Mouse (Mus musculus): ENCODE data around the gene Tma7. TPM values are rescaled to one million over a fixed set of nuclear protein-coding genes. Genes with fewer than 3 reads are reported as not detected.

The Tma7 gene
- polyA plus RNA-seq, 1 experiment, result 19.0 TPM

DNA sequence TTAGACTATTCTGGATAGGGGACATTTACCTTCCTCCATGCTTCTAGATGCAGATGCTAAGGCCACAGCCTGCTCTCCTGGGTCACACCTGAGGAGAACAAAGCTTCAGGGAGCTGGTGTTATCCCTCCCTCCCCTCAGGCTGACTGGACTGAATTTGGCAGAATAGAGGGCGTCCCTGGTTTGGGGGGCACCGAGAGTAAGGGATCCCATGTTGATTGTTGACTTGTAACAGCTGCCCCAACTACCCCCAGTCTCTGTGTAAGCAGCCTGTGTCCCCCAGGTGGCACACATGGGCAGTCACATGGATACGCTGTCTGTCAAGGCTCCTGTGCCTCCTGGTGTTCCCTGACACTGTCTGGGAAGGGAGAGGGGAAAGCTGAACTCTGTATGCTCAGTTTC, 54.0 kb downstream of the Tma7 start:
- Histone ChIP-seq H3K4me1 (ENCODE audit: control insufficient read depth, insufficient read depth, low read length) (no peaks in the 10 kb centered on the region; the same call in 1 of the 2 replicates), H3K4me3 (replicated peaks; ENCODE audit: extremely low read depth, low read depth, low read length) (no peak overlapping the region)
- WGBS, result 95% methylated on average over 3 of the region's 3 CpGs
- no peak for DNase-seq
- TF ChIP-seq CTCF (IDR thresholded peaks at IDR 0.05; ENCODE audit: insufficient read depth, low read length), result no peak
- no peak for TF ChIP-seq POLR2A (IDR thresholded peaks at IDR 0.05; ENCODE audit: borderline replicate concordance, extremely low read depth, low read depth, low read length)

DNA sequence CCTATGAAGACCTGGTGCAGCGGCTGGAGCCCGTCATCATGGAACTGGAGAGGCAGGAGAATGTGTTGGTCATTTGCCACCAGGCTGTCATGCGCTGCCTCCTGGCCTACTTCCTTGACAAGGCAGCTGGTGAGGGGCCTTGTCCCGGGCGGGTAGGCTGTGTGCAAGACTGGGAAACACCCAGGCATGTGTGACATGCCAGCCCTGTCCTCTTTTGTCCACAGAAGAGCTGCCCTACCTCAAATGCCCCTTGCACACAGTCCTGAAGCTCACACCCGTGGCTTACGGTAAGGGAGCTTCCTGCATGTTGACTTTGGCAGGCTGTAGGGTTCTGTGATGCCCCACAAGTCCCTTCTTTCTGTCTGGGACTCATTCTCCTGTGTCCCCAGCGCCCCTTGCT, 54.9 kb downstream of the Tma7 start:
- no peak for DNase-seq
- 49% methylated on average over 8 of the region's 8 CpGs for WGBS

More for the DNA sequence above, 54.9 kb downstream of the Tma7 start:
- H3K4me1 ChIP-seq (ENCODE audit: control insufficient read depth, insufficient read depth, low read length), result no peaks in the 10 kb centered on the region; the same call in 1 of the 2 replicates
- no peak overlapping the region for H3K4me3 ChIP-seq (replicated peaks; ENCODE audit: extremely low read depth, low read depth, low read length)
- TF ChIP-seq CTCF (IDR thresholded peaks at IDR 0.05; ENCODE audit: insufficient read depth, low read length) (no peak), POLR2A (IDR thresholded peaks at IDR 0.05; ENCODE audit: borderline replicate concordance, extremely low read depth, low read depth, low read length) (no peak)

Other genes starting within 250 kb of the Tma7 start
- gene Slc26a6, start 229.3 kb downstream of the Tma7 start, polyA plus RNA-seq (2012; rRNA removed), result 12.6 and 17.0 TPM in 2 replicates
- gene Tmem89, start 168.0 kb downstream of the Tma7 start, polyA plus RNA-seq (2012; rRNA removed), result 0.17 and 0.26 TPM in 2 replicates
- 290 and 399 TPM in 2 replicates for gene Uqcrc1, start 146.0 kb downstream of the Tma7 start, polyA plus RNA-seq (2012; rRNA removed)
- 7.1 and 12.2 TPM in 2 replicates for gene Col7a1, start 129.0 kb downstream of the Tma7 start, polyA plus RNA-seq (2012; rRNA removed)
- gene Ucn2, start 96.6 kb downstream of the Tma7 start, polyA plus RNA-seq (2012; rRNA removed), result 1.0 and 2.3 TPM in 2 replicates
- 49.4 and 59.8 TPM in 2 replicates for gene Pfkfb4, start 90.8 kb downstream of the Tma7 start, polyA plus RNA-seq (2012; rRNA removed)
- gene Shisa5, start 44.0 kb downstream of the Tma7 start, polyA plus RNA-seq (2012; rRNA removed), result 918 and 1,083 TPM in 2 replicates
- 83.7 and 86.9 TPM in 2 replicates for gene Trex1, start 22.9 kb downstream of the Tma7 start, polyA plus RNA-seq (2012; rRNA removed)
- gene Atrip, start 8.5 kb downstream of the Tma7 start, polyA plus RNA-seq (2012; rRNA removed), result 18.8 and 21.9 TPM in 2 replicates
- gene Ccdc51, start 94 bp downstream of the Tma7 start, polyA plus RNA-seq (2012; rRNA removed), result 3.5 and 3.7 TPM in 2 replicates
- gene Plxnb1, start 12.8 kb upstream of the Tma7 start, polyA plus RNA-seq (2012; rRNA removed), result 54.1 and 61.4 TPM in 2 replicates
- gene Fbxw21, start 79.5 kb upstream of the Tma7 start, polyA plus RNA-seq (2012; rRNA removed), result not detected in 2 replicates
- gene Fbxw13, start 113.4 kb upstream of the Tma7 start, polyA plus RNA-seq (2012; rRNA removed), result not detected in 2 replicates
- not detected in 2 replicates for gene Fbxw20, start 152.2 kb upstream of the Tma7 start, polyA plus RNA-seq (2012; rRNA removed)
- not detected in 2 replicates for gene Fbxw14, start 205.1 kb upstream of the Tma7 start, polyA plus RNA-seq (2012; rRNA removed)

Data from lung, adult 2 months (tissue).